Mouse (Mus musculus) right cerebral cortex, postnatal 10 days (tissue): ENCODE data around the gene Zfp462.
"Not testable (repeated sequence)": the region's sequence is repeated elsewhere in the genome, so short reads cannot be mapped to it uniquely, and the experiment has no call there.

Experiments
- DNase-seq, 2 experiments: peaks; one replicate each; pipeline ENCODE4 v3.0.0; 2021; ENCODE audit warnings: low spot score in 2 of 2

Gene Zfp462

DNA sequence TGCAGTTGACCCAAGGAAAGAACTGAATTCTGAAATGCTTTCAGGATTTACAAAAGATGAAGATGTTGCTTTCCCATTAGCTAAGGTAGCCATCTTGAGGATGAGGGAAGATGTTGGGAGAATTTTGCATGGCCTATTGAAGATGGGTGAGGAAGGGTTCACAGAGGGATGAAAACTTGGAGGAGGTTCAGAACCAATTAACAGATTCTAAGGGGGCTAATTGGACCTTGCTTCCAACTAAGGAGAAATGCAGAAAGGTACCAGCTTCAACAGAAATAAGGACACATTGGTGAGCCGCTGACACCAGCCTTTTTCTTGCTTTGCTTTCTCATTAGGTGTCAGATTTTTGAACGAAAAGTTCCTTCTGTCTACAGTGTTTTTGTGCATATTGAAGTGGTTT lies 6.0 kb downstream of the Zfp462 start:
- DNase-seq = no peak

DNA sequence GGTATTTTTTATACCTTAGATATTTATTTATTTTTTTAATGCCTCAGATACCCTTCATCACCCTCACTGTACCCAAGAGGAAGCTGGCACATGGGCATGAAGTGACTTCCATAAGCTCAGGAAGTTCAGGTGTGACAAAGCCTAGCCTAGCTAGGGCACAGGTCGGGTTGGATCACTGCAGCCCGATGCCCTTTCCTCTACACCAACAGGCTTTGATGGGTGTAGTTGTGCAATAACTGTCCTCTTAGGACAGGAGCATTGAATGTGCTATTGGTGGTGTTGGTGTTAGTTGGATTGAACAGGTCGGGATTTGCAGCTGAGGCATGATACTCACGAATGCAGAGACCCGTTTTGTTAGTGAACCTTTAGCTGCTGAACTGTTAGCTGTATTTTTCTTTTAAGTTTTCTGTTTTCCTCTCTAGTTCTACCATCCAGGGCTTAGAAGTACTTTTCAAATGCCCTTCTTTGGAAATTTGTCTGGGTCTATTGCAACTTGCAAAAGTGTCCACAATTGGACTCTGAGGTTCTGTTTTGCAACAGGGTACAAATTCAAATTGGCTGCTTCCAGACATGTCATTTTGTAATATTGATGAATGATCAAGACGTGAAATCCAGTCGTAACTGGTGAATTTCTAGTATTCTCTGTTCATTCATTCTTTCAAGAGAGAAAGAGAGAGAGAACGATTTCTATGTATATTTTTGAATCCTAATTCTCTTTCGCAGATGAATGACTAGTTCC lies 9.0 kb downstream of the Zfp462 start:
- DNase-seq = no peak

GRCm38 (mm10) chr4:54954455-54954854 lies 9.6 kb downstream of the Zfp462 start:
- DNase-seq = no peak

DNA sequence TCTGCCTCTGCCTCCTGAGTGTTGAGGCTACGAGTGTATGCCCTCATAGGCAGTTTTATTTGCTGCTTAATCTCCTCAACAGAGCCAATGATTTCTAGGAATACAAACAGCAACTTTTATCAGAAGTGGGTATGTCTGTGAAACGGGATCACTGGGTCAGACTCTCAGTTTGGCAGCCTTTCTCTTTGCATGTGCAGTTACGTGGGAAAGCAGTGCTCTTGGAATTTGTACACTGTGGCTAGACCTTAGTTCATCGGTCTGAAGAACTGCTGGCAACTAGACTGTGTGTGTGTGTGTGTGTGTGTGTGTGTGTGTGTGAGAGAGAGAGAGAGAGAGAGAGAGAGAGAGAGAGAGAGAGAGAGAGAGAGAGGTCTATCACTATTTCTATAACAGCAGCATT lies 15.9 kb downstream of the Zfp462 start:
- DNase-seq = no peak

GRCm38 (mm10) chr4:54962141-54962540 lies 17.3 kb downstream of the Zfp462 start:
- DNase-seq = no peak

- no peak for DNase-seq
Measured at GRCm38 (mm10) chr4:54963551-54963950, 18.7 kb downstream of the Zfp462 start.

- DNase-seq = no peak
Measured at GRCm38 (mm10) chr4:54965169-54965695, 20.4 kb downstream of the Zfp462 start.

- peak; percentile 60 to 67 for DNase-seq
Measured at GRCm38 (mm10) chr4:54966161-54966806, 21.4 kb downstream of the Zfp462 start.

DNA sequence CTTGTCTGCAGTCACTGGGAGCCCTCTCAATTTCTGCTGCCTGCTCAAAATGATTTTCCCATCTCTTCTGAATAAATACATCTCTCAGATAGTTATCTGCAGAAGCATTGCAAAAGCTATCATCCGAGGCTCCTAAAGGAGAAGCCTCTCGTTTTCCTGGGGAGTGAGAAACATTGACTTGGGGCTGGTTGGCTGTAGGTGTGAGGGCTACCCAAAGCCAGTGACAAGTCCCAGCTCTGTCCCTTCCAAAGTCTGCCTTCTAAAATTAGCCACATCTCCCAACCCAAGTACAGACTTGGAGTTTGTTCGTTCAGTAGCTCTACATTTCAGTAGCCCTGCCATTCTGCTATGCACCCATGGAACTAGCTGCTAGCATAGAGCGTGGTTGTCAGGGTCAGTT lies 22.3 kb downstream of the Zfp462 start:
- DNase-seq = no peak

DNA sequence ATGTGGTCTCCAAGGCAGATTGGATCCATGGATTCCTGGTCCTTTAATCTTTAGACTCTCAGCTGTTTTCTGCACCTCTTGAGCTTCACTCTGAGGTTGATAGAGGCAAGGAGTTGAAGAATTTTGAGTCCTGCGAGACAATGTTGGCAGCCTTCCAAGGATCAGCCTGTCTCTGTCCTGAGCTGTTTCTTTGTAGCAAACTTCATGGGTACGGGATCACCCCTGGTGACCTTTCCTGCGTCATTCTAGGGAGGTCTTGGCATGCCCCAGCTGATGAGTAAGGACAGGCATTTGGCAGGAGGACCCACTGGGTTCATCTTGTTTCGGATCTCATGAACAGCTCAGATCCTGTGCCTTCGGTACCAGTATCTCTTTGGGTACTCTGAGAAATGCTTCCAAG lies 22.9 kb downstream of the Zfp462 start:
- DNase-seq = no peak

DNA sequence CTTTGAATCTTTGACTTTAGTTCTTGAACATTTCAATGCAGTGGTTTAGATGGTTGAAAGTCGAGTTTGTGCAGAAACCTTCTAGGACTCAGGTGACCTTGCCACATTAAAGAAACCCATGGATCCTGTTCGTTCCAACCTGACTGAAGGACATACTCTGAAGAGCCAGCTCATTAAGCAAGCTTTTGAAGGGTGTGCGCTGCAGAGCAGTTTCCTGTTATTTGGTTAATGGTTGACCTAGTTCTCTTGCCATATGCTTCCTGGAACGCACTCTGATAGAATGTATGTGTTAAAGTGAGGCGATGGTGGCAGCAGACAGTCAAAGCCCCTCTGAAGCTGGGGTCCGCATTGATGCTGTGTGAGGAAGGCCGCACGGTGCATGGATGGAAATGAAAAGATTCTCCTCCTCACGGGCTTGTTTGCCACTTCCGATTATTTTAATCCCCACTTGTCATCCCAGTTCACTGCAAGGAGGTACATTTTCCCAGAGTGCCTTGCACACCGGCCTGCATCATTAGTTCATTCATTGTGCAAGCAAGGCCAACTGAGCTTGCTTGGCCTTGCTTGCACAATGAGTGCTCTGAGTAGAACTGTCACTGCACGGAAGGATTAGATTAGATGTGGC lies 24.9 kb downstream of the Zfp462 start:
- no peak for DNase-seq

DNA sequence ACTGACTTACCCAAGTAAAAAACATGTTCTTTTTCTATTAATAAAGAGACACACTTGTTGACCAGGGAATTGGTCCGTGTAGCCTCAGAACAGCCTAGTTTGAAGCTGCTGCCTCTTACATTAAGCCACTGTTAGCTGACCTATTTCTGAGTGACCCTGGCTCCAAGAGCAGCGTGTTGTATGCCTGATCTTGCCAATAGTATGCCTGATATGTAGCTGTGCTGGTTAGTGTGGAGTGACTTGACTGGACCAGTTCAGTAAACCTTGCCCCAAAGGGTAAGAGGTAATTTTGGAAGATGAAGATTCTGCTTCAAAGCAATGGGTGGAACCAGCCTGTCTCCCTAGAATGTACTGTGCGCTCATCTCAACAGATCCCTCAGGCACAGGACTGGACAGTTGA lies 26.5 kb downstream of the Zfp462 start:
- no peak for DNase-seq

DNA sequence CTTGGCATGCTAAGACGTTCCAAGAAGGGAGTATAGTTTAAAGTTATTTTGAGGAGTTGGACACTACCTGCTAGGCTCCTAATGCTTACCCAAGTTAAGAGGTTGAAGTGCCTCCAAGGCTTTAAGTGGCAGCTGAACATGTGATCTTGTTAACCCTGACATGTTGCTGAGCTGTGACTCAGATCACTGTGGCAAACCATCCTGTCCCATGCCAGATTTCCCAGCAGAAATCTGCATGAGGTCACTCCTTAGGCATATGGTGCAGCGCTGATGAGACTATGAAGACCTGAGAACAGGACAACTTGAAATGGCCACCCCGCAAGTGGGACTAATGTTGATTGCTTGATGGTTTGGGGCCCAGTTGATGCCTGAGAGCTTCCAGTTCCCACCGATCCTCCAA lies 27.2 kb downstream of the Zfp462 start:
- no peak for DNase-seq

GRCm38 (mm10) chr4:54972827-54973560 lies 28.1 kb downstream of the Zfp462 start:
- no peak for DNase-seq

GRCm38 (mm10) chr4:54979771-54980472 lies 35.1 kb downstream of the Zfp462 start:
- no peak for DNase-seq

DNA sequence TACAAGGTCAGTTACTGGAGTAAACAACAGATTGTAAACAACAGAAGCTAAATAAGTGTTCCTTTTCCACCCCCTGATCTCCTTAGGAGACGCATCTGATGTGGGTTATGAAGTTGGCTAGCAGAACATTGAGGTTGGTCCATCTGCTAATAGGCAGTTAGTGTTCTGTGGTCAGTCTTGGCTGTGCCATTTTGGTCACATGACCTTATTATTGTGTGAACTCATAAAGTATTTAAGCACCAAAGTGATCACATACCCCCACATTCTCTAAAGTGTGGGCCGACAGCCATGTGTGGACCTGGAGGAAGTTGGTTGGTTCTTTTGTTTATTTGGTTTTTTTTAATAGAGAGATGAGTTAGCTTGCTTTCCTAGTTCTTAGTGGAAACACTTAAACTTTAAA lies 39.7 kb downstream of the Zfp462 start:
- DNase-seq = no peak

DNA sequence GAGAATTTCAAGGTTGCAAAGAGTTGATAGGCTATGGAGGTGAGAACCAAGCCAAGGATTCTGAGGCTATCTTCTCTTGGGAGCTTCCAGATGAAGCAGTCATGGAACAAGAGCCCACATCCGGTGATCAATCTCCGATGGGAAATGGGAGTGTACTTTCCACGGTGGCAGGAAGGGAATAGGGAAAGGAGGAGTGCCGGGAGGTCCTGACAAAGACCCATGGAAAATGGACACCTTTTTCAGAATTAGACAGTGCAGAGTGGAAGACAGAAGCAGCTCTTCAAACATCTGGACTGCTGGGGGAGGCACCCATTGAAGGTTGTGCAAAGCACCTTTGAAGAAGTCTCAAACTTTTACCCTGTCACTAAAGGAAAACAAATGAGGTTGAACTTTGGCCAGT lies 41.8 kb downstream of the Zfp462 start:
- no peak for DNase-seq

- no peak for DNase-seq
Measured at GRCm38 (mm10) chr4:54987256-54987655, 42.4 kb downstream of the Zfp462 start.

DNA sequence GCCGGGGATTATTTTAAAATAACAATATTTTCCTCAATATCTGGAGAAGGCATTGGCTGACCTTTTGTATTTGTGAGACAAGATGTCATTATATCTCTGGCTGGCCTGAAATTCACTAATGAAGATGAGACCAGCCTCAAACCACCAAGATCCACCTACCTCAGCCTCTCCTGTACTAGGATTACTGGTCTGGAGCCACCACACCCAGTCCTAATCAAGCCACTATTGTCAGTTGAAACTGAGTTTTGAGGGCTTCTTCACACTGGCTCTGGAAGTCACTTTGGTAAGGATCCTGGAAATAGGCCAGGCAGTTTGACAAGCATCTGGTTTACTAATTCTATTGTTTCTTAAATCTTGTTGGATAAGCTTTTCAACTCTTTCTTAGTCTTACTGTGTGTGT lies 43.1 kb downstream of the Zfp462 start:
- DNase-seq = no peak

DNA sequence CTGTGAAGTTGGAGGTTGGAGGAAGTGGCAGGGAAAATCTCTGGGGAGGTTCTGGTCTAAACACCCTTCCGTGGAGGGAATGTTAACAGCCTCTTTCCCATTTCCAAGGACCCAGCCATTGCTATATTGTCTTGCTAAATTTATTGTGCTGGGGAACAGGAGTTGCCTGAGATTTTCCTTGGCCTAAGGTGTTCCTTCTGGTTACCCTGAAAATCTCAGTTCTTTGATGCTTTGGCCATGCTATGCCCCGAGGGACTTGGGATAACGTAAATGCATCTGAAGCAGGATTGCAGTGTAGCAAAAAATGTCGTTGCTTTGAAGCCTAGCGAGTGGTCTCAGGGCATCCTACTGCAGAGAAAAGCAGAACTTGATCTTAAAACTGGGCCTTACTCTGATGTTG lies 47.1 kb downstream of the Zfp462 start:
- DNase-seq = no peak

DNA sequence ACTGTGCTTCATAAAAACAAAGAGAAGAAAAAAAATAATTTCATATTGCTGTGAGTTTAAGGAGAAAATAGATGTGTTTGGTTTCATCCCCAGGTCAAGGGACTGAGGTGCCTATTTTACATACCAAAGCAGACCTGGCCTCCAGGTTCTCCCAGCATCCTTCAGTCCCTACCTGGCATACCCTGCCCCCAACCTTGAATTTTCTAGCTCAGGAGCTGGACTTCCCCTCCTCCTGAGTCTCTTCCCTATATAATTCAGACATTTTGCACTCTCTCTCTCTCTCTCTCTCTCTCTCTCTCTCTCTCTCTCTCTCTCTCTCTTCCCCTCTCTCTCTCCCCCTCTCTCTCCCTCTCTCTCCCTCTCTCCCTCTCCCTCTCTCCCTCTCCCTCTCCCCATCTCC lies 48.2 kb downstream of the Zfp462 start:
- DNase-seq = not testable (repeated sequence)

DNA sequence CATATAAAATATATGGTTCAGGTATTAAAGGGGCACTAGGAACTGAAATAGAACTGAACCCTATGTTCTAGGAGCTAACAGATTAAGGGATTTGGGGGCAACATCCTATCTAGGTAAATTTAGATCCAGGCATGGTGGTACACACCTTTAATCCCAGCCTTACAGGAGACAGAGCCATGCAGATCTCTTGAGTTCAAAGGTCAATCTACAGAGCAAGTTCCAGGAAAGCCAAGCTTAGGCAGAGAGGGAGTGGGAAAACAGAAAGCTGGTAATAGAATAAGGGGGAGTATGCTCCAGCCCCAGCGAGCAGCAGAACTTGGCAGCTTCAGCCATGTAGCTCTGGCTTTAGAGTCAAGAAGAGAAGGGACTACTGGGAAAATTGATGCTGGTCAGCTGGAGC lies 50.4 kb downstream of the Zfp462 start:
- DNase-seq = no peak
